Mouse (Mus musculus): ENCODE results near the gene Gm9195. TPM values are rescaled to one million over a fixed set of nuclear protein-coding genes. Genes with fewer than 3 reads are reported as not detected.
A peak's percentile ranks its signal among the peaks of the same experiment; 100 is the strongest.

Gm9195 gene
- total RNA-seq, 2 experiments from 2014 or later, result not detected

GRCm38 (mm10) chr14:72458930-72459329 lies 32.7 kb downstream of the Gm9195 start:
- intact Hi-C loops (cut with DNase I), result no loop called here
- DNase-seq (ENCODE audit: extremely low spot score in 1 of 2, low spot score in 2 of 2), result no peak

GRCm38 (mm10) chr14:72447141-72448091 lies 44.2 kb downstream of the Gm9195 start:
- intact Hi-C loops (cut with DNase I), result no loop called here

GRCm38 (mm10) chr14:72442936-72443335 lies 48.7 kb downstream of the Gm9195 start:
- DNase-seq (ENCODE audit: extremely low spot score in 1 of 2, low spot score in 2 of 2), result no peak
- intact Hi-C loops (cut with DNase I), result no loop called here

More at GRCm38 (mm10) chr14:72447141-72448091, 44.2 kb downstream of the Gm9195 start:
- DNase-seq (ENCODE audit: extremely low spot score in 1 of 2, low spot score in 2 of 2), result no peak

GRCm38 (mm10) chr14:72440929-72441328 lies 50.7 kb downstream of the Gm9195 start:
- intact Hi-C loops (cut with DNase I), result no loop called here
- DNase-seq (ENCODE audit: extremely low spot score in 1 of 2, low spot score in 2 of 2), result no peak

GRCm38 (mm10) chr14:72440436-72440835 lies 51.2 kb downstream of the Gm9195 start:
- DNase-seq (ENCODE audit: extremely low spot score in 1 of 2, low spot score in 2 of 2), result no peak
- intact Hi-C loops (cut with DNase I), result no loop called here

GRCm38 (mm10) chr14:72438976-72439375 lies 52.7 kb downstream of the Gm9195 start:
- DNase-seq (ENCODE audit: extremely low spot score in 1 of 2, low spot score in 2 of 2), result no peak
- intact Hi-C loops (cut with DNase I), result no loop called here

- intact Hi-C loops (cut with DNase I), result no loop called here
- no peak for DNase-seq (ENCODE audit: extremely low spot score in 1 of 2, low spot score in 2 of 2)
Measured at GRCm38 (mm10) chr14:72389696-72390095, 101.9 kb downstream of the Gm9195 start.

GRCm38 (mm10) chr14:72389288-72389687 lies 102.3 kb downstream of the Gm9195 start:
- DNase-seq (ENCODE audit: extremely low spot score in 1 of 2, low spot score in 2 of 2), result no peak
- intact Hi-C loops (cut with DNase I), result no loop called here

- DNase-seq (ENCODE audit: extremely low spot score in 1 of 2, low spot score in 2 of 2), result peak in 1 of 2 experiments; percentile 59
- intact Hi-C loops (cut with DNase I), result loop anchor here (1.0 to 5.0 kb wide), 2 partner anchors 139 to 720 kb away; no protein-coding TSS in a partner anchor
Measured at GRCm38 (mm10) chr14:72377224-72377623, 114.4 kb downstream of the Gm9195 start.

Other genes starting within 250 kb of the Gm9195 start
- 10 to 100 TPM; 43.7 to 45.6 TPM for gene Fndc3a, start 218.2 kb upstream of the Gm9195 start, total RNA-seq (2021)

All from left cerebral cortex, postnatal 10 days (tissue).